In genomic region chr2:12023402-12024111, GRCm38 (mm10) we compare ENCODE assay signal across 9 mouse cellular contexts.
A peak's percentile ranks its signal among the peaks of the same experiment; 100 is the strongest.
DNase-seq lines count a peak whose midpoint lies in the region; ATAC-seq and TF ChIP-seq lines count a peak whose summit lies in the region.
"Had no signal": no experiment of that assay in that cellular context is flagged by ENCODE, and none has a peak within 500 bp of the region (broad histone marks: within the 10 kb centered on the region; RNA-seq: fewer than 3 reads in every experiment).

No protein-coding gene starts in this region.

- no peaks in the 10 kb centered on the region for H3K27me3 ChIP-seq in embryonic facial prominence, embryonic 14.5 days (replicated peaks; ENCODE audit: control insufficient read depth, insufficient read depth, low read length)
- H3K27me3 ChIP-seq in embryonic facial prominence, embryonic 10.5 days (replicated peaks; ENCODE audit: low read depth, poor library complexity, severe bottlenecking): no peaks in the 10 kb centered on the region
- H3K27me3 ChIP-seq in heart, adult 2 months (ENCODE audit: control insufficient read depth, insufficient read depth, low read length): no peaks in the 10 kb centered on the region
- no peaks in the 10 kb centered on the region for H3K27me3 ChIP-seq in kidney, embryonic 16.5 days (ENCODE audit: insufficient read depth, low read length)
- H3K27me3 ChIP-seq in hindbrain, embryonic 12.5 days: no peaks in the 10 kb centered on the region
- H3K27me3 ChIP-seq: limb, embryonic 12.5 days had no signal

- TF ChIP-seq EP300 in heart, adult 2 months (IDR thresholded peaks at IDR 0.05; ENCODE audit: insufficient read depth, low read depth, low read length): no peak

- H3K36me3 ChIP-seq in embryonic facial prominence, embryonic 14.5 days (ENCODE audit: control insufficient read depth, insufficient read depth, low read length): no peaks in the 10 kb centered on the region
- H3K36me3 ChIP-seq in embryonic facial prominence, embryonic 10.5 days (replicated peaks): no peaks in the 10 kb centered on the region
- peaks cover 2% of the 10 kb centered on the region; the same call in 1 of the 2 replicates for H3K36me3 ChIP-seq in heart, adult 2 months (ENCODE audit: control insufficient read depth, insufficient read depth, low read length)
- no peaks in the 10 kb centered on the region for H3K36me3 ChIP-seq in kidney, embryonic 16.5 days (ENCODE audit: insufficient read depth, low read length)
- no peaks in the 10 kb centered on the region for H3K36me3 ChIP-seq in hindbrain, embryonic 12.5 days
- H3K36me3 ChIP-seq: limb, embryonic 12.5 days had no signal

- no peaks in the 10 kb centered on the region for H3K4me1 ChIP-seq in embryonic facial prominence, embryonic 14.5 days (ENCODE audit: control insufficient read depth, insufficient read depth, low read length)
- H3K4me1 ChIP-seq in embryonic facial prominence, embryonic 10.5 days: no peaks in the 10 kb centered on the region
- H3K4me1 ChIP-seq in heart, adult 2 months (ENCODE audit: control insufficient read depth, insufficient read depth, low read length): peaks cover 5% of the 10 kb centered on the region
- H3K4me1 ChIP-seq in kidney, embryonic 16.5 days (ENCODE audit: insufficient read depth, low read length): peaks cover 37% of the 10 kb centered on the region
- no peaks in the 10 kb centered on the region for H3K4me1 ChIP-seq in hindbrain, embryonic 12.5 days
- H3K4me1 ChIP-seq: limb, embryonic 12.5 days had no signal

- TF ChIP-seq CTCF in heart, adult 2 months (IDR thresholded peaks at IDR 0.05): no peak

- H3K4me2 ChIP-seq in embryonic facial prominence, embryonic 14.5 days (ENCODE audit: low read depth, low read length): no peak overlapping the region
- no peak overlapping the region for H3K4me2 ChIP-seq in kidney, embryonic 16.5 days (replicated peaks; ENCODE audit: low read depth, low read length)
- no peak overlapping the region for H3K4me2 ChIP-seq in hindbrain, embryonic 12.5 days (replicated peaks)
- H3K4me2 ChIP-seq: limb, embryonic 12.5 days had no signal

- intact Hi-C loops in heart, adult 2 months (cut with DNase I): no loop called here

- no peak overlapping the region for H3K9ac ChIP-seq in embryonic facial prominence, embryonic 14.5 days (ENCODE audit: low read depth, low read length)
- no peak overlapping the region for H3K9ac ChIP-seq in heart, adult 2 months (ENCODE audit: low read depth, low read length)
- H3K9ac ChIP-seq in kidney, embryonic 16.5 days (replicated peaks; ENCODE audit: low read length): no peak overlapping the region
- no peak overlapping the region for H3K9ac ChIP-seq in hindbrain, embryonic 12.5 days
- H3K9ac ChIP-seq: limb, embryonic 12.5 days had no signal

- no peak overlapping the region for H3K27ac ChIP-seq in embryonic facial prominence, embryonic 14.5 days (replicated peaks; ENCODE audit: low read depth, low read length)
- H3K27ac ChIP-seq in embryonic facial prominence, embryonic 10.5 days (replicated peaks): no peak overlapping the region
- no peak overlapping the region for H3K27ac ChIP-seq in heart, adult 2 months
- peak overlapping the region; percentile 92 for H3K27ac ChIP-seq in kidney, embryonic 16.5 days (ENCODE audit: low read length)
- H3K27ac ChIP-seq in hindbrain, embryonic 12.5 days: no peak overlapping the region
- H3K27ac ChIP-seq: limb, embryonic 12.5 days had no signal

- DNase-seq in embryonic facial prominence, embryonic 14.5 days (ENCODE audit: low spot score): peak; percentile 41
- DNase-seq in embryonic facial prominence, embryonic 10.5 days (ENCODE audit: low spot score): no peak
- peak; percentile 42 to 50 for DNase-seq in heart, adult 2 months
- DNase-seq in lung, postnatal 4 days: peak; percentile 75 to 87
- no peak for DNase-seq in layer of hippocampus, adult 11-12 months (ENCODE audit: low spot score)

- H3K9me3 ChIP-seq in embryonic facial prominence, embryonic 14.5 days (ENCODE audit: control insufficient read depth, low read length): no peaks in the 10 kb centered on the region
- H3K9me3 ChIP-seq in embryonic facial prominence, embryonic 10.5 days: no peaks in the 10 kb centered on the region
- no peaks in the 10 kb centered on the region for H3K9me3 ChIP-seq in kidney, embryonic 16.5 days (ENCODE audit: low read length)
- no peaks in the 10 kb centered on the region for H3K9me3 ChIP-seq in hindbrain, embryonic 12.5 days (replicated peaks)
- H3K9me3 ChIP-seq: limb, embryonic 12.5 days had no signal

- no peaks in the 10 kb centered on the region for H3K79me2 ChIP-seq in heart, adult 2 months (replicated peaks; ENCODE audit: control insufficient read depth, insufficient read depth, low read length)

- WGBS in embryonic facial prominence, embryonic 14.5 days: 52% methylated on average over 10 of the region's 10 CpGs
- WGBS in embryonic facial prominence, embryonic 10.5 days: 72% methylated on average over 10 of the region's 10 CpGs
- 13% methylated on average over 10 of the region's 10 CpGs for WGBS in heart, adult 2 months
- 6% methylated on average over 10 of the region's 10 CpGs for WGBS in kidney, embryonic 16.5 days
- 59% methylated on average over 10 of the region's 10 CpGs for WGBS in hindbrain, embryonic 12.5 days

- no peak overlapping the region for H3K4me3 ChIP-seq in embryonic facial prominence, embryonic 14.5 days (ENCODE audit: low read depth, low read length)
- H3K4me3 ChIP-seq in embryonic facial prominence, embryonic 10.5 days: no peak overlapping the region
- no peak overlapping the region for H3K4me3 ChIP-seq in heart, adult 2 months
- H3K4me3 ChIP-seq in kidney, embryonic 16.5 days (ENCODE audit: low read length): no peak overlapping the region
- no peak overlapping the region for H3K4me3 ChIP-seq in hindbrain, embryonic 12.5 days
- H3K4me3 ChIP-seq: limb, embryonic 12.5 days had no signal

- no peak for ATAC-seq in embryonic facial prominence, embryonic 14.5 days (ENCODE audit: low read depth)
- peak; percentile 93 for ATAC-seq in kidney, embryonic 16.5 days (ENCODE audit: low FRiP score, low TSS enrichment)
- no peak for ATAC-seq in hindbrain, embryonic 12.5 days (ENCODE audit: low FRiP score)
- ATAC-seq in frontal cortex, adult (ENCODE audit: low TSS enrichment): no peak

- no peak for TF ChIP-seq POLR2A in heart, adult 2 months (IDR thresholded peaks at IDR 0.05; ENCODE audit: insufficient read depth, low read depth, low read length)

Comparison
In these comparisons a context has a peak if more than half of its experiments do, and no peak if none do; other contexts are left out.
1. DNase-seq: peak in embryonic facial prominence, embryonic 14.5 days (single experiment), heart, adult 2 months (2 of 2) and lung, postnatal 4 days (2 of 2); none in embryonic facial prominence, embryonic 10.5 days (single experiment) and layer of hippocampus, adult 11-12 months (single experiment).